Mouse (Mus musculus) liver, embryonic 13.5 days (tissue): ENCODE data around the gene Camk2n2. TPM values are rescaled to one million over a fixed set of nuclear protein-coding genes. Genes with fewer than 3 reads are reported as not detected.
A peak's percentile ranks its signal among the peaks of the same experiment; 100 is the strongest.
"Not testable (repeated sequence)": the region's sequence is repeated elsewhere in the genome, so short reads cannot be mapped to it uniquely, and the experiment has no call there.

Experiments used
- ATAC-seq: fragments of 200-750 bp; cut with Nextera tagmentation; 2 replicates; pipeline ENCODE4 v1.8.0; 2017; ENCODE audit warnings: low read depth, mild to moderate bottlenecking, moderate number of reproducible peaks, moderate library complexity
- DNase-seq: peaks from one replicate; pipeline ENCODE4 v3.0.0; 2022
- H3K27ac ChIP-seq: fragments of 300-500 bp; sonication (generic); 2 replicates; pipeline ENCODE4 v1.5.1; 2015; ENCODE audit warnings: moderate library complexity, mild to moderate bottlenecking, inconsistent platforms
- H3K27me3 ChIP-seq: fragments of 300-500 bp; sonication (generic); 2 replicates; pipeline ENCODE4 v1.6.1; 2015; ENCODE audit warnings: mild to moderate bottlenecking, inconsistent platforms
- H3K36me3 ChIP-seq: fragments of 300-500 bp; sonication (generic); 2 replicates; pipeline ENCODE4 v1.6.1; 2015; ENCODE audit warnings: mild to moderate bottlenecking, inconsistent platforms
- H3K4me1 ChIP-seq: fragments of 300-500 bp; sonication (generic); replicated peaks from 2 replicates; pipeline ENCODE4 v1.6.1; 2015; ENCODE audit warnings: inconsistent platforms
- H3K4me2 ChIP-seq: fragments of 300-500 bp; sonication (generic); 2 replicates; pipeline ENCODE4 v1.6.1; 2015; ENCODE audit warnings: inconsistent platforms, mild to moderate bottlenecking, moderate library complexity
- H3K4me3 ChIP-seq: fragments of 300-500 bp; sonication (generic); replicated peaks from 2 replicates; pipeline ENCODE4 v1.5.1; 2015; ENCODE audit warnings: mild to moderate bottlenecking, inconsistent platforms
- H3K9ac ChIP-seq: fragments of 300-500 bp; sonication (generic); 2 replicates; pipeline ENCODE4 v1.6.1; 2015; ENCODE audit warnings: mild to moderate bottlenecking, inconsistent platforms
- H3K9me3 ChIP-seq: fragments of 300-500 bp; sonication (generic); replicated peaks from 2 replicates; pipeline ENCODE4 v1.6.1; 2016; ENCODE audit warnings: inconsistent platforms
- WGBS: fragments of 180-500 bp; shearing (Covaris S2); methylation state at CpG from one replicate; pipeline ENCODE4 v1.1.7; 2015; ENCODE audit not compliant: insufficient replicate concordance; 5-methylcytosine and 5-hydroxymethylcytosine counted together
- polyA plus RNA-seq: library from polyadenylated mRNA; unstranded; fragments of >200 nt; fragmentation: Nextera tagmentation; extraction: Ambion mirVana; gene quantifications from 2 replicates; pipeline ENCODE4 v1.2.1, GENCODE M21; 2015

Gene Camk2n2
- 0.10 and 0.30 TPM in 2 replicates for polyA plus RNA-seq

DNA sequence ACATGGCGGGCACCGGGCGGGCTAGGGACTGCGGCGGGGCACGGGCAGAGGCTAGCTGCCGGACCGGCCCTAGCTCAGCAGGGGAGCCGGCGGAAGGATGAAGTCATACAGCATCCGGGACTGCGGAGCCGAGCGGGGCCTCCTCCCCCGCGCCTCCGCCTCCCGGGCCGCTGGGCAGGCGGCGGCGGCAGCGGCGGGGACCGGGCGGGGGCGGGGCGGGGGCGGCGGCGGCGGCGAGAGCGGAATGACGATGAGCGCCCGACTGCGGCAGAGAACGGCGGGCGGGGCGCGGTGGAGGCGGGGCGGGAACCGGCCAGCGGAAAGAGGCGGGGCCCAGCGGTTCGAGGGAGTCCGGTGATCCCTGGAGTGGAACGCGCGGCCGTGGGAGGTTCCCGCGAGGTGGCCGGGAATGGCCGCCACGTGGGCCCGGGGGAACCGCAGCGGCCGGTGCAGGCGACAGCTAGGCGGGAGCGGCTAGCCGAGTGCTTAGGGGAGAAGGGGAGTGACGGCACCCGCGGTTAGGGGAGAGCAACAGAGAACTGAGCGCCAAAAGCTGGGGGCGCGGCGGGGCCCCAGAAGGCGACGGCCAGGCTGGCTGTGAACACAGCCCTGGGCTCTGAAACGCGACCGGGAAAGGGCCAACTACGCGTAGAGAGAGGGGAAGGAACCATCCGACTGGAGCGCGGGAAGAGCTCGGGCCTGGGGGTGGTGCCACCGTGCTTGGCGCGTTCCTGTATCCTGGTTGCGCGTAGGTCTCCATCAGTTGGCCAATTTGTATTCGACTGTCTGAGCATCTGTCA is at the start of gene Camk2n2:
Gene Camk2n2 (minus strand): TSS at position 97 of the 800 bp plus-strand sequence.
- WGBS: 1% methylated on average over 80 of the region's 92 CpGs
- Histone ChIP-seq H3K27ac (peak within 1 kb of the TSS; percentile 31; the same call in 1 of the 2 replicates), H3K36me3 (no peaks in the 10 kb centered on the region), H3K27me3 (peaks cover 71% of the 10 kb centered on the region), H3K4me3 (peak within 1 kb of the TSS; percentile 69), H3K9me3 (no peaks in the 10 kb centered on the region), H3K4me2 (peak within 1 kb of the TSS; percentile 95), H3K4me1 (peaks cover 35% of the 10 kb centered on the region), H3K9ac (peak within 1 kb of the TSS; percentile 71)
- DNase-seq: peak; percentile 50
- ATAC-seq: peak; percentile 70

- 88% methylated on average over 3 of the region's 3 CpGs for WGBS
- no peak overlapping the region for H3K9ac ChIP-seq
- H3K4me3 ChIP-seq: no peak overlapping the region
- H3K9me3 ChIP-seq: no peaks in the 10 kb centered on the region
- DNase-seq (no peak), ATAC-seq (no peak)
- peaks cover 27% of the 10 kb centered on the region for H3K4me1 ChIP-seq
- no peaks in the 10 kb centered on the region for H3K27me3 ChIP-seq
- H3K36me3 ChIP-seq: peaks cover 13% of the 10 kb centered on the region
- no peak overlapping the region for H3K27ac ChIP-seq
- H3K4me2 ChIP-seq: no peak overlapping the region
These were observed 49.2 kb upstream of the Camk2n2 start for GRCm38 (mm10) chr16:20670291-20670690.

GRCm38 (mm10) chr16:20668013-20668412 is 46.9 kb upstream of the Camk2n2 start, which contains the start of gene Eif4g1:
Gene Eif4g1, plus strand, starts transcription at chr16:20668313.
- not testable (repeated sequence) for H3K27me3 ChIP-seq, H3K27ac ChIP-seq, H3K4me2 ChIP-seq, H3K9ac ChIP-seq, ATAC-seq, DNase-seq, H3K9me3 ChIP-seq, H3K4me1 ChIP-seq, H3K4me3 ChIP-seq
- whole genome bisulfite sequencing: 73% methylated on average over 6 of the region's 6 CpGs
- H3K36me3 ChIP-seq: peaks cover 19% of the 10 kb centered on the region

GRCm38 (mm10) chr16:20657661-20658060 is 36.6 kb upstream of the Camk2n2 start:
- no peak for DNase-seq
- Histone ChIP-seq H3K27me3 (no peaks in the 10 kb centered on the region), H3K9me3 (no peaks in the 10 kb centered on the region), H3K4me2 (no peak overlapping the region), H3K36me3 (peaks cover 91% of the 10 kb centered on the region), H3K27ac (no peak overlapping the region), H3K9ac (no peak overlapping the region), H3K4me3 (no peak overlapping the region), H3K4me1 (peaks cover 8% of the 10 kb centered on the region)
- no peak for ATAC-seq
- WGBS: 82% methylated on average over 4 of the region's 4 CpGs

GRCm38 (mm10) chr16:20653315-20653714 is 32.2 kb upstream of the Camk2n2 start:
- peak overlapping the region; percentile 95; the same call in 1 of the 2 replicates for H3K4me3 ChIP-seq
- H3K27ac ChIP-seq: no peak overlapping the region
- peaks cover 19% of the 10 kb centered on the region for H3K4me1 ChIP-seq
- DNase-seq: no peak
- H3K36me3 ChIP-seq: peaks cover 48% of the 10 kb centered on the region
- H3K27me3 ChIP-seq: no peaks in the 10 kb centered on the region
- ATAC-seq: no peak
- no peaks in the 10 kb centered on the region for H3K9me3 ChIP-seq
- H3K9ac ChIP-seq: peak overlapping the region; percentile 93; the same call in 1 of the 2 replicates
- H3K4me2 ChIP-seq: peak overlapping the region; percentile 91
- WGBS: 45% methylated on average over 2 of the region's 2 CpGs

GRCm38 (mm10) chr16:20651947-20652310 is 30.8 kb upstream of the Camk2n2 start:
- Histone ChIP-seq H3K9ac (peak overlapping the region; percentile 93), H3K27me3 (peaks cover 8% of the 10 kb centered on the region; the same call in 1 of the 2 replicates), H3K36me3 (peaks cover 34% of the 10 kb centered on the region), H3K4me1 (peaks cover 19% of the 10 kb centered on the region), H3K4me3 (peak overlapping the region; percentile 95), H3K4me2 (peak overlapping the region; percentile 91), H3K9me3 (no peaks in the 10 kb centered on the region), H3K27ac (peak overlapping the region; percentile 73)
- WGBS: 7% methylated on average over 12 of the region's 12 CpGs
- no peak; the same call in 1 of the 2 replicates for ATAC-seq
- no peak for DNase-seq

DNA sequence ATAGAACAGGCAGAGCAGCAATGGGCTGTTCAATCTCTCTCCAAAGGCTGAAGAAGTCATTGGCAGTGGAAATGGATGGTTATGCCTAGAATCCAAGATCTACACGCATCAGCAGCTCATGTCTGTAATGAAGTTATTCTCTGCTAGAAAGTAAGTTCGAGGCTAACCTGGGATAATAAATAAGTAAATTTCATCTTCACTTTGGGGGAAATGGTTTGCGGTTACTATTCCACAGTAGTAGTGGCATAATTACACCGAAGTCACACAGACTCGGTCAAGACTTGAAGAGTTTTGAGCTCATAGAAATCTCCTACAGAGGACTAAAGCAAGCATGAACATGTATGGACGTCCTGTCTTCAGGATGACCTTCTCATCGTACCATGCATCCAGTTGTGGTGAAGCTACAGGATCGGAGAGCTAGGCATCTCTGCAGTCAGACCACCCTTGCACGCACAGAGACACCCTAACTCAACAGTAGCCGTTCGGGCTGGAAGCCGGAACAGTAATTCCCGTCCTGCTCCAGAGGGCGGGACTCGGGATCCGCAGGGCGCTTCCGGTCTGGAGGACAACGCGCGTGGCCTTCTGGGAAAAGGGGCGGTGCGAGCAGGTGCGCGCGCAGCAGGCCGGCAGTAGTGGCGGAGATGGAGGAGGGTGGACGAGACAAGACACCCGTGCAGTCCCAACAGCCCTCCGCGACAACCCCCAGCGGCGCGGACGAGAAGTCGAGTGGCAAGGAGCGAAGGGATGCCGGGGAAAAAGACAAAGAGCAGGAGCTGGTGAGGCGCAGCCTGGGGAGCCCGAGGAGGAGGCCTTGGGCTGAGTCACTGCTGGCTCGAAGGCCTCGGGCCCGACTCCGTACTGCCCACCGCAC is 30.2 kb upstream of the Camk2n2 start, which contains the start of gene Psmd2:
Gene Psmd2 (plus strand): TSS at position 577 of the 871 bp plus-strand sequence.
- H3K9me3 ChIP-seq: no peaks in the 10 kb centered on the region
- peak; percentile 95 for DNase-seq
- peak within 1 kb of the TSS; percentile 73 for H3K27ac ChIP-seq
- peaks cover 28% of the 10 kb centered on the region for H3K36me3 ChIP-seq
- peak within 1 kb of the TSS; percentile 95 for H3K4me3 ChIP-seq
- H3K4me1 ChIP-seq: peaks cover 19% of the 10 kb centered on the region
- H3K9ac ChIP-seq: peak within 1 kb of the TSS; percentile 93
- ATAC-seq: peak; percentile 95
- under 1% methylated on average over 46 of the region's 46 CpGs for WGBS
- H3K4me2 ChIP-seq: peak within 1 kb of the TSS; percentile 91
- H3K27me3 ChIP-seq: peaks cover 11% of the 10 kb centered on the region; the same call in 1 of the 2 replicates

GRCm38 (mm10) chr16:20643911-20644310 is 22.8 kb upstream of the Camk2n2 start:
- Histone ChIP-seq H3K4me2 (no peak overlapping the region), H3K4me3 (no peak overlapping the region), H3K27ac (no peak overlapping the region), H3K27me3 (peaks cover 44% of the 10 kb centered on the region), H3K36me3 (no peaks in the 10 kb centered on the region), H3K4me1 (no peaks in the 10 kb centered on the region), H3K9ac (no peak overlapping the region), H3K9me3 (no peaks in the 10 kb centered on the region)
- WGBS: 70% methylated on average over 7 of the region's 7 CpGs
- ATAC-seq (no peak), DNase-seq (no peak)

DNA sequence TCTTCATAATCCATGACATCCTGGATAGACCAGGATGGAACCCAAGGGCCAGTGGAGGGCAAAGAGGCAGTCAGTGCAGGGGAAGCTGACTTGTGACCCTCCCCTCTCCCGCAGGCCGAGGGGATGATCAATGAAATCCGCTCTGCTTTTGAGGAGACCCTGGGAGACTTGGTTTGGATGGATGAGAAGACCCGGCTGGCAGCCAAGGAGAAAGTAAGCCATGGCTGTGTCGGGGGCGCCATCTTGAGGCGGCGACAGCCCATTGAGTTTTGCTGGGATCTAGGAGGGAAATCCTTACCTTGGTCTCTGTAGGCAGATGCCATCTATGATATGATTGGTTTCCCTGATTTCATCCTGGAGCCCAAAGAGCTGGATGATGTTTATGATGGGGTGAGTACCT is 21.1 kb upstream of the Camk2n2 start:
- H3K4me1 ChIP-seq: no peaks in the 10 kb centered on the region
- peaks cover 49% of the 10 kb centered on the region for H3K27me3 ChIP-seq
- ATAC-seq (no peak), DNase-seq (peak; percentile 28)
- no peak overlapping the region for H3K4me3 ChIP-seq
- H3K4me2 ChIP-seq: no peak overlapping the region
- under 1% methylated on average over 8 of the region's 8 CpGs for WGBS
- no peaks in the 10 kb centered on the region for H3K36me3 ChIP-seq
- no peak overlapping the region for H3K9ac ChIP-seq
- no peaks in the 10 kb centered on the region for H3K9me3 ChIP-seq
- H3K27ac ChIP-seq: no peak overlapping the region

GRCm38 (mm10) chr16:20638367-20638766 is 17.3 kb upstream of the Camk2n2 start:
- H3K9ac ChIP-seq: no peak overlapping the region
- H3K27ac ChIP-seq: no peak overlapping the region
- H3K9me3 ChIP-seq: no peaks in the 10 kb centered on the region
- H3K27me3 ChIP-seq: peaks cover 25% of the 10 kb centered on the region
- no peak overlapping the region for H3K4me3 ChIP-seq
- ATAC-seq (no peak), DNase-seq (no peak)
- H3K4me2 ChIP-seq: no peak overlapping the region
- no peaks in the 10 kb centered on the region for H3K36me3 ChIP-seq
- 73% methylated on average over 8 of the region's 8 CpGs for WGBS
- no peaks in the 10 kb centered on the region for H3K4me1 ChIP-seq

DNA sequence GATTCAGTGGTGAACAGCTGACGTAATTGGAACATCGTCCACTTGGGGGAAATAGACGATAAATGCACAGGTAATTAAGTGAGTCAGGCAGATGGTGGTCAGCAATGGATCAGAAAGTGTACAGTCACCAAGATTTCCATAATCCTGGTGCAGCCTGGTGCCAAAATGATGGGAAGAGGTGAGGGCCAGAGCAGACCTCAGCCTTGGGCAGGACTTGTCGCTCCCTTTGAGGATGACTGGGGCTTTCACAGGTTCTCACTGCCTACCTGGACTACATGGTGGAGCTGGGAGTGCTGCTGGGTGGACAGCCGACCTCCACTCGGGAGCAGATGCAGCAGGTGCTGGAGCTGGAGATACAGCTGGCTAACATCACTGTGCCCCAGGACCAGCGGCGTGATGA is 16.3 kb upstream of the Camk2n2 start:
- WGBS: 61% methylated on average over 8 of the region's 8 CpGs
- no peaks in the 10 kb centered on the region for H3K9me3 ChIP-seq
- no peak overlapping the region for H3K9ac ChIP-seq
- no peak for DNase-seq
- peaks cover 20% of the 10 kb centered on the region for H3K27me3 ChIP-seq
- no peak overlapping the region for H3K4me3 ChIP-seq
- no peaks in the 10 kb centered on the region for H3K4me1 ChIP-seq
- no peak overlapping the region for H3K27ac ChIP-seq
- no peak overlapping the region for H3K4me2 ChIP-seq
- ATAC-seq: no peak
- H3K36me3 ChIP-seq: no peaks in the 10 kb centered on the region
